Mouse (Mus musculus) liver, embryonic 16.5 days (tissue): ENCODE data around the gene Slfn5. TPM values are rescaled to one million over a fixed set of nuclear protein-coding genes. Genes with fewer than 3 reads are reported as not detected.
"Not testable (repeated sequence)": the region's sequence is repeated elsewhere in the genome, so short reads cannot be mapped to it uniquely, and the experiment has no call there.

Experiments
- ATAC-seq: fragments of 200-750 bp; cut with Nextera tagmentation; 2 replicates; pipeline ENCODE4 v1.8.0; 2017; ENCODE audit warnings: low read depth, mild to moderate bottlenecking, moderate number of reproducible peaks, moderate library complexity
- H3K27ac ChIP-seq: fragments of 300-500 bp; sonication (generic); 2 replicates; pipeline ENCODE4 v1.5.1; 2014; ENCODE audit warnings: mild to moderate bottlenecking, low read length
- H3K27me3 ChIP-seq: fragments of 300-500 bp; sonication (generic); 2 replicates; pipeline ENCODE4 v1.6.1; 2014; ENCODE audit warnings: low read depth, low read length, mixed read lengths; ENCODE audit not compliant: control insufficient read depth, insufficient read depth
- H3K36me3 ChIP-seq: fragments of 300-500 bp; sonication (generic); 2 replicates; pipeline ENCODE4 v1.6.1; 2014; ENCODE audit warnings: mild to moderate bottlenecking; ENCODE audit not compliant: control insufficient read depth, insufficient read depth
- H3K4me1 ChIP-seq: fragments of 300-500 bp; sonication (generic); 2 replicates; pipeline ENCODE4 v1.6.1; 2014; ENCODE audit warnings: low read depth, low read length, mixed read lengths; ENCODE audit not compliant: control insufficient read depth
- H3K4me2 ChIP-seq: fragments of 300-500 bp; sonication (generic); 2 replicates; pipeline ENCODE4 v1.6.1; 2014; ENCODE audit warnings: low read depth, low read length, mixed read lengths
- H3K4me3 ChIP-seq: fragments of 300-500 bp; sonication (generic); 2 replicates; pipeline ENCODE4 v1.5.1; 2014; ENCODE audit warnings: low read depth, mild to moderate bottlenecking, low read length
- H3K9ac ChIP-seq: fragments of 300-500 bp; sonication (generic); 2 replicates; pipeline ENCODE4 v1.6.1; 2014; ENCODE audit warnings: low read depth, low read length
- H3K9me3 ChIP-seq: fragments of 300-500 bp; sonication (generic); replicated peaks from 2 replicates; pipeline ENCODE4 v1.6.1; 2016; ENCODE audit warnings: low read length; ENCODE audit not compliant: control insufficient read depth
- WGBS: fragments of 180-500 bp; shearing (Covaris S2); extraction: QIAGEN DNeasy Blood & Tissue Kit; methylation state at CpG from one replicate; pipeline ENCODE4 v1.1.7; 2014; ENCODE audit not compliant: insufficient replicate concordance; 5-methylcytosine and 5-hydroxymethylcytosine counted together
- polyA plus RNA-seq: library from polyadenylated mRNA; unstranded; fragments of >200 nt; fragmentation: Nextera tagmentation; extraction: Ambion mirVana; gene quantifications from 2 replicates; pipeline ENCODE4 v1.2.1, GENCODE M21; 2015

Gene Slfn5
- polyA plus RNA-seq, 1 experiment from 2014 or later, result 1.6 TPM

DNA sequence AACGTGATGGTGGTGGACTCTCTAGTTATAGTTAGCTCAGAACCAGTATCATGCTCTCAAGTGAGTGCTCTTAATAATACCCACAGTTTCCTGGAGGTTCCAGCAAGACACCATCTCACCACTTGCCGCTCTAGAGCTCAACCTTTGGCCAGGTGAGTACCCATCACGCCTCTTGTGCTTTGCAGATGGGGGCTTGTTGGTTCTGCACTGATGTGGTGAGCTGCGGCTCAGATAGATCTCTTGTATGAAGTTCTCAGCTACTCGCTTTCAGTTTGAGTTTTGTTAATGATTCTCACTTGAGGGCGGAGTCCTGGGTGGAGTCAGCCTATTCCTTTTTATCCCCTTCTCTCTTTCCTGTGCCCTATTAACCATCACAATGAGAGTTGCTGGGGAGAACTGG lies 3.5 kb downstream of the Slfn5 start:
- no peaks in the 10 kb centered on the region for H3K36me3 ChIP-seq
- H3K4me3 ChIP-seq, result no peak overlapping the region
- H3K4me2 ChIP-seq, result no peak overlapping the region
- no peaks in the 10 kb centered on the region; the same call in 1 of the 2 replicates for H3K4me1 ChIP-seq
- H3K27me3 ChIP-seq, result peaks cover 30% of the 10 kb centered on the region
- no peaks in the 10 kb centered on the region for H3K9me3 ChIP-seq
- H3K9ac ChIP-seq, result no peak overlapping the region
- ATAC-seq, result no peak
- H3K27ac ChIP-seq, result no peak overlapping the region
- WGBS, result 50% methylated on average over 6 of the region's 6 CpGs

DNA sequence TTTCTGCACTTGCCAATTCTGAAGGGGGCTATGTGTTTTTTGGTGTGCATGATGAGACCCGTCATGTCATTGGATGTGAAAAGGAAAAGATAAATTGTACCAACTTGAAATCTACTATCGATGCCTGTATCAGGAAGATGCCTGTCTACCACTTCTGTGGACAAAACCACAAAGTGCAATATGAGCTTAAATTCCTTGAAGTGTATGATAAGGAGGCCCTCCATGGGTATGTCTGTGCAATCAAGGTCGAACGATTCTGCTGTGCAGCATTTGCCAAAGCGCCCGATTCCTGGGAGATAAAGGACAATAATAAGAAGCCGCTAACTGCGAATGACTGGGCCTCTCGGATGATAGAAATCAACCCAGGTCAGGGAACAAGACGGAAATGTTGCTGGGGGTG lies 5.8 kb downstream of the Slfn5 start:
- ATAC-seq, result no peak
- no peak overlapping the region for H3K4me3 ChIP-seq
- WGBS, result 44% methylated on average over 10 of the region's 10 CpGs

DNA sequence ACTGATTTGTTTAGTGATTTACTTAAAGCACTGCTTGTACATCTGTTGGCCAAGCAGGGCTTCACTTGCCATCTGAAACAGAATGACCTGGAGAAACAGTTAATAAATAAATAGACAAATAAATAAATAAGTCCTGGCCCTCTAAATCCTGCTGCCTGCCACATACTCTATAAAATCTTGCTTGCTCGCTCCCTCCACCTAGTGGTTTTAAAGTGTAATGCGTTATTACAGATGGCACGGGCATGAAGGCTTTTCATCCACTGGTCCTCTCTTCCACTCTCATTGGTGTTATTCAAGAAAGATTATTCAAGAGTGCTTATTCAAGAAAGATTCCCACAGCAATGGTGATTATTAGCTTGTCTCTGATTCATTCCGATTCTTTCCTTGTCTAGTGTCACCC lies 8.5 kb downstream of the Slfn5 start:
- Histone ChIP-seq H3K9ac (no peak overlapping the region), H3K9me3 (no peaks in the 10 kb centered on the region), H3K4me1 (no peaks in the 10 kb centered on the region), H3K4me3 (no peak overlapping the region), H3K27me3 (no peaks in the 10 kb centered on the region), H3K36me3 (no peaks in the 10 kb centered on the region), H3K27ac (no peak overlapping the region), H3K4me2 (no peak overlapping the region)
- WGBS, result 13% methylated on average over 4 of the region's 4 CpGs
- no peak for ATAC-seq

More for the DNA sequence above, 5.8 kb downstream of the Slfn5 start:
- Histone ChIP-seq H3K9ac (no peak overlapping the region), H3K27ac (no peak overlapping the region), H3K4me2 (no peak overlapping the region), H3K36me3 (no peaks in the 10 kb centered on the region), H3K9me3 (no peaks in the 10 kb centered on the region), H3K27me3 (peaks cover 10% of the 10 kb centered on the region), H3K4me1 (no peaks in the 10 kb centered on the region; the same call in 1 of the 2 replicates)

DNA sequence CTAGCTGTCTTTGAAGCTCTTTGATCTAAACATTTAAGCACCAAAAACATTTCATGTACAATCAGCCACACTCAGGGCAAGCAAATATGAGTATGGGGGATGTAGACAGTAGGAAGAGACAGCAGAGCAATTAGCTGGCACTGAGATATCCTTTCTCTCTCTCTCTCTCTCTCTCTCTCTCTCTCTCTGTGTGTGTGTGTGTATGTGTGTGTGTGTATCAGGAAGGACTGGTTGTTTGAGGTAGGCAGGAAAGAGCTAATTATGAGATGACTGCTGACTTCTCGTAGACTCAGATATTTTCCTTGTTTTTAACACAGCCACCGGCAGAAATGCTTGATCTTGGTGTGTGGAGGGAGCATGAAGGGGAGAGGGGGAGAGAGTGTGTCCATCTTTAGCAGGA lies 10.6 kb downstream of the Slfn5 start:
- WGBS, result 32% methylated on average over 2 of the region's 2 CpGs
- H3K4me1 ChIP-seq, result no peaks in the 10 kb centered on the region

DNA sequence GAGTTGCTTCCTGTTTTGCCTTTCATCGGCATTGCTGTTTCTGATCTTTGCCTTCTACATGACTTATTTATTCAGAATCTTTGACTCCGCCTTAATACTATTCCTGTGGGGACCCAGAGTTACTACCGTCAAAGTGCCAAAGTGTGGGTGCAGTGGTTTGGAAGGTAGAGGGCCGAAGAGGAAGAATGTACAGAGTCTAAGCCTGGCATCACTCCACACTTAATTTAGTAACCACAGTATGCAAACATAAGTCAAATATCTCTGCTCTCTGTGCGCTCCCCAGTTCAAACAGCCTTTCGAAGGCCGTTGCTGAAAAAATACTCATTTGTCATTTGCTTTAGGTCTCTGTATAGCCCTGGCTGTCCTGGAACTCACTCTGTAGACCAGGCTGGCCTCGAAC lies 11.1 kb downstream of the Slfn5 start:
- no peaks in the 10 kb centered on the region for H3K36me3 ChIP-seq
- no peak overlapping the region for H3K4me3 ChIP-seq
- no peak for ATAC-seq
- H3K9me3 ChIP-seq, result no peaks in the 10 kb centered on the region
- no peaks in the 10 kb centered on the region for H3K27me3 ChIP-seq
- H3K9ac ChIP-seq, result no peak overlapping the region
- H3K4me1 ChIP-seq, result no peaks in the 10 kb centered on the region
- no peak overlapping the region for H3K4me2 ChIP-seq
- 52% methylated on average over 8 of the region's 8 CpGs for WGBS
- no peak overlapping the region for H3K27ac ChIP-seq

More for the DNA sequence above, 10.6 kb downstream of the Slfn5 start:
- H3K36me3 ChIP-seq, result no peaks in the 10 kb centered on the region
- ATAC-seq, result no peak
- H3K4me3 ChIP-seq, result no peak overlapping the region
- H3K27me3 ChIP-seq, result no peaks in the 10 kb centered on the region
- no peaks in the 10 kb centered on the region for H3K9me3 ChIP-seq
- no peak overlapping the region for H3K27ac ChIP-seq
- no peak overlapping the region for H3K9ac ChIP-seq
- H3K4me2 ChIP-seq, result no peak overlapping the region

DNA sequence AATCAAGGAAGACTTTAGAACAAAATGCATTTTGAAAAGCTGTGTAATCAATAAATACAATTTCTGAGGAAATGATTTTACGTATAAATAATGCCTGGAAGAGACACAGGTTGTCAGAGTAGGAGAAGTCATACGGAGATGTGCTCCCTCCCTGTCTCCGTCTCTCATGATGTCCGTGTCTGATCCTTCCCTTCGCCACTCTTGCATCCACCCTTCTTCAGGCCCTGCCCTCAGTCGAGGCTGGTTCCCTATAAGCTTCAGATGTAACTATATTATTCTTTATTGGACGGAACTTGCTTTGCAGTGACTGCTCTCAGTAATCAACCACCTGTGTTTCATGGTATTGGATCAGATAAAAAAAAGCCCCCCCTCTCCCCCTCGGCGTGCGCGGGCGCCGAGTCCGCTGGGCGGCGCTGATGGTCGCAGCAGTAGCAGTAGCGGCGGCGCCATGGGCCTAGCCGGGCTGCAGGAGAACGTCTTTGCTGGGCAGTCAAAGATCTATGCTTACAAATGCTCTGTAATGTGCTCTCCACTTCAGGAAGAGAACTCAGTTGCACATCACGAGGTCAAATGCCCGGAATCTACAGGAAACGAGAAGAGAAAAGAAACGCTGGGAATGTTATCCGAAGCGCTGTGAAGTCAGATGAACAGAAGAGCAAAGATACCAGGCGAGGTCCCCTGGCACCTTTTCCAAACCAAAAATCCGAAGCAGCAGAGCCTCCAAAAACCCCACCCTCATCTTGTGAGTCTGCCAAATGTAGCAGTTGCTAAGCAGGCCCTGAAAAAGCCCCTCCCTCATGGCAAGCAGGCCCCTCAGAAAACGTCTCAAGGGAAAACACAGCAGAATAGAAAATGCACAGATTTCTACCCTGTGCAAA lies 19.8 kb downstream of the Slfn5 start:
- Histone ChIP-seq H3K9ac (no peak overlapping the region), H3K27me3 (no peaks in the 10 kb centered on the region), H3K4me3 (no peak overlapping the region), H3K36me3 (no peaks in the 10 kb centered on the region), H3K4me1 (no peaks in the 10 kb centered on the region; the same call in 1 of the 2 replicates), H3K9me3 (no peaks in the 10 kb centered on the region), H3K27ac (no peak overlapping the region), H3K4me2 (peak overlapping the region; percentile 12)
- WGBS, result 16% methylated on average over 31 of the region's 31 CpGs
- no peak for ATAC-seq

DNA sequence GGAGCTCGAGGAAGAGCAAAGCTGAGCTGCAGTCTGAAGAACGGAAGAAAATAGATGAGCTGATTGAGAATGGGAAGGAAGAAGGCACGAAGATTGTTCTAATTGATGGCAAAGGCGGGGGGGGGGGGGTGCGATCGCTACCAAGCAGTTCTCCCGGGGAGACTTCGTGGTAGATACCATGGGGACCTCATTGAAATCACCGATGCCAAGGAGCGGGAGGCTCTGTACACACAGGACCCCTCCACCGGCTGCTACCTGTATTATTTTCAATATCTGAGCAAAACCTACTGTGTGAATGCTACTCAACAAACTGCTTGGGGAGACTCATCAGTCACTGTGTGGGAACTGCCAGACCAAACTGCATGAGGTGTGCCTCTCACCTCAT lies 20.4 kb downstream of the Slfn5 start:
- 70% methylated on average over 9 of the region's 11 CpGs for WGBS
- Histone ChIP-seq H3K9me3 (no peaks in the 10 kb centered on the region), H3K4me3 (no peak overlapping the region), H3K9ac (no peak overlapping the region), H3K4me1 (no peaks in the 10 kb centered on the region; the same call in 1 of the 2 replicates), H3K4me2 (no peak overlapping the region), H3K36me3 (no peaks in the 10 kb centered on the region), H3K27me3 (no peaks in the 10 kb centered on the region), H3K27ac (no peak overlapping the region)
- no peak for ATAC-seq

DNA sequence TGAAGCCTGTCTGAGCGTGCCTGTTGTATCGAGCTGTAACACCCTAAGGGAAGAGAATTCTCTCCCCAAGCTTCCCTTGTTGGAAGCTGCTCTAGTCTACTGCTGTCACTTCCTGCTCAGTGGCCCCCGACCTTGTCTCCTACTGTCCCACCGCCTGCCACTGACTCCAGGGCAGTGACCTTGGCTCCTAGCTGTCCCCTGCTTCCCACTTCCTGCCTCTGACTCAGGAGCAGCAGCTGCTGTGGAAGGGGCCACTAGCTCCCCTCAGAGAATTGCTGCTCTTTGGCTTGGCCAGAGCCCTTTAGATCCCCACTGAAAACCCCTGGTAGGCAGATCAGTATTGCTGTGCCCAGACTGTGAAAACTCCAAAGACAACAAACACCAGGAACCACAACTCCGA lies 22.8 kb downstream of the Slfn5 start:
- no peak overlapping the region for H3K9ac ChIP-seq

DNA sequence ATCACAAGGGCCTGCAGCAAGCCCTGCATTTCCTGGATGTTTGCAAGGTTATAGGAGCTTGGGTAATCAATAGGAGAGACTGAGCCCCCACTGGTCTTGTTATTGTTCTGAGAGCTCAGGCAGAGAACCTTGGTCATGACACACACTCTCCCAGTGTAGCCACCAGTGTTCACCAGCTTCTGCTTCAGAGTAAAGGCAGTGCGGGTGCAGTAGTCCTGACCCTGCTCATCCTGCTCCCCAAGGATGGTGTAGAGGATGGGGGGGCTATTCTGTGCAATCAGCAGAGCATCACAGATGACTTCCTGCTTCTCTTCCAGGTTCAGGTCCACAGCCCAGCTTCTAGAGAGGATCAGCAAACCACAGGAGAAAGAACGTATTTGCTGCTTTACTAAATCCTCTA lies 31.3 kb downstream of the Slfn5 start:
- 67% methylated on average over 2 of the region's 2 CpGs for WGBS
- not testable (repeated sequence) for H3K4me2 ChIP-seq, H3K36me3 ChIP-seq, H3K27me3 ChIP-seq, H3K27ac ChIP-seq, H3K9ac ChIP-seq, H3K4me3 ChIP-seq, ATAC-seq, H3K9me3 ChIP-seq, H3K4me1 ChIP-seq

More for the DNA sequence above, 22.8 kb downstream of the Slfn5 start:
- H3K27me3 ChIP-seq, result no peaks in the 10 kb centered on the region
- no peak overlapping the region for H3K4me2 ChIP-seq
- no peak overlapping the region for H3K4me3 ChIP-seq
- H3K9me3 ChIP-seq, result no peaks in the 10 kb centered on the region
- no peak overlapping the region for H3K27ac ChIP-seq
- no peak for ATAC-seq
- H3K4me1 ChIP-seq, result no peaks in the 10 kb centered on the region; the same call in 1 of the 2 replicates
- WGBS, result 22% methylated on average over 5 of the region's 5 CpGs
- H3K36me3 ChIP-seq, result no peaks in the 10 kb centered on the region
